Mouse (Mus musculus) thymus, adult 2 months (tissue): ENCODE results near the gene Cachd1. TPM values are rescaled to one million over a fixed set of nuclear protein-coding genes. Genes with fewer than 3 reads are reported as not detected.

Experiments used
- DNase-seq: peaks from one replicate; pipeline ENCODE4 v3.0.0; 2021
- H3K27ac ChIP-seq: fragments of 200-500 bp; 2 replicates; pipeline ENCODE4 v1.5.1; 2012; ENCODE audit warnings: low read length, control low read depth; ENCODE audit not compliant: control insufficient read depth, insufficient read depth
- H3K27me3 ChIP-seq: fragments of 200-500 bp; 2 replicates; pipeline ENCODE4 v1.6.1; 2012; ENCODE audit warnings: mild to moderate bottlenecking, low read length, moderate library complexity, mixed read lengths; ENCODE audit not compliant: control insufficient read depth, insufficient read depth
- H3K36me3 ChIP-seq: fragments of 200-500 bp; 2 replicates; pipeline ENCODE4 v1.6.1; 2012; ENCODE audit warnings: mild to moderate bottlenecking, low read length, moderate library complexity; ENCODE audit not compliant: control insufficient read depth, insufficient read depth
- H3K4me1 ChIP-seq: fragments of 200-500 bp; replicated peaks from 2 replicates; pipeline ENCODE4 v1.6.1; 2012; ENCODE audit warnings: low read length; ENCODE audit not compliant: control insufficient read depth, insufficient read depth
- H3K4me3 ChIP-seq: fragments of 200-500 bp; 2 replicates; pipeline ENCODE4 v1.5.1; 2012; ENCODE audit warnings: mild to moderate bottlenecking, low read length, control low read depth, moderate library complexity; ENCODE audit not compliant: control insufficient read depth, insufficient read depth
- CTCF ChIP-seq: fragments of 200-500 bp; IDR thresholded peaks from 2 replicates; pipeline ENCODE4 v1.5.1; 2012; ENCODE audit warnings: mild to moderate bottlenecking, control low read depth, low read length, moderate library complexity, borderline replicate concordance; ENCODE audit not compliant: control insufficient read depth, poor library complexity, insufficient read depth; ENCODE audit errors: extremely low read depth
- POLR2A ChIP-seq: fragments of 200-500 bp; IDR thresholded peaks from 2 replicates; pipeline ENCODE4 v1.6.1; 2012; ENCODE audit warnings: mild to moderate bottlenecking, low read length, control low read depth, moderate library complexity; ENCODE audit not compliant: control insufficient read depth, poor library complexity, insufficient read depth; ENCODE audit errors: extremely low read depth
- WGBS: fragments of 180-500 bp; shearing (Covaris S2); methylation state at CpG from one replicate; pipeline ENCODE4 v1.1.7; 2018; 5-methylcytosine and 5-hydroxymethylcytosine counted together
- polyA plus RNA-seq: library from polyadenylated mRNA; depleted of rRNA; stranded (reverse); fragments of >200 nt; gene quantifications from 2 replicates; pipeline ENCODE4 v1.2.3, GENCODE M21; 2012

Gene Cachd1
- polyA plus RNA-seq, 1 experiment, result 15.9 TPM

DNA sequence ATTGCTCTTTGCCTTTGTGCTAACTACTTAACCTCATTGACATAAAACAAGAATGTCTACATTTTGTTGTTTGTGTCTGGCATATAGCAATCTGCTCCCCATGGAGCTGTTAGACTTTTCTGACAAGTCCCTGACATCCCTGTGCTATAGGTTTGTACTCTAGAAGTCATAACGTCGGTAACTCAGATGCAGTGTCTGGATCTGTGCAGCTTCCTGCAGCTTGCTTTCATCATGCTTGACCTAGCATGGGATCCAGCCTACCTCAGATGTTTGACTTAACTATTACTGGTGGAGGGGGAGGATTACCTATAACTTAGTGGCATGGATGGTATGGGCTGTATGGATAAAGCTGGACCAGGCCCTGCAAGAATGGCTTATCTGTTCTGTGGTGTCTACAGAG, 117.7 kb downstream of the Cachd1 start:
- 99% methylated on average over 2 of the region's 2 CpGs for WGBS
- H3K36me3 ChIP-seq, result no peaks in the 10 kb centered on the region
- no peak overlapping the region for H3K4me3 ChIP-seq
- H3K27ac ChIP-seq, result no peak overlapping the region
- DNase-seq, result no peak
- TF ChIP-seq POLR2A (no peak), CTCF (no peak)
- H3K27me3 ChIP-seq, result no peaks in the 10 kb centered on the region
- no peaks in the 10 kb centered on the region for H3K4me1 ChIP-seq

DNA sequence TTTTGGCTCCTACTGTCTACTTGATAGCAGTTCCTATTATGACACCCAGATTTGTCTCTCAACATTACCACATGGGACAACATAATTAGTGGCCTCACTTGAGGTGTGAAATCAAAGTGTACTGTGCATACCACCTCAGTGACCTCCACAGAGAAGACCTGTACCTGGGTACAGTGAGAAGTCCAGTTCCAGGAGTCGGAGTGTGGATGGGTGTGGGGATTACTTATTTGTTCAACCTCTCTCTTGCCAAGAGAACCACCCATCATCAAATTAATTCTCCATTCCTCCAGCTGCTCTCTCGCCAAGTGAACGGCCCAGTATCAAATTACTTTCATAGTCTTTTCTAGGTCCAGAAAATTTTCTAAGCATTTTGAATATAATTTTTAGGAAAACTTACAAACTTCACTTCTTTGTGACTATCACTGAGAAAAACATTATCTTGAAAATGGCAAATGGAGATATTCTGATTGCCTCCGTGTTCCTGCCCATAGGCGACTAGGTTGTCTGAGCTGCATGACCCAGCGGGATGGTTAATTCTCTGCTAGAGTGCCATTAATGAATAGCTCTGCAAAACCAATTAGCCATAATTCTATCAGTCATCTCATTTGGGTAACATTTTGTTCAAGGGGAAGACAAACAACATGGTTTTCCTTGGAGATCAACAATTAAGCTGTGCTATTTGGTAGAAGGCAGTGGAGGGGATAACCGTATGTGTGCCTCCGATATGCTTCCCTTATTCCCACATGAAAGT, 120.0 kb downstream of the Cachd1 start:
- 98% methylated on average over 8 of the region's 8 CpGs for WGBS
- Histone ChIP-seq H3K4me1 (no peaks in the 10 kb centered on the region), H3K27me3 (no peaks in the 10 kb centered on the region), H3K4me3 (no peak overlapping the region), H3K27ac (no peak overlapping the region), H3K36me3 (no peaks in the 10 kb centered on the region)
- TF ChIP-seq POLR2A, result no peak
- no peak for TF ChIP-seq CTCF
- no peak for DNase-seq

DNA sequence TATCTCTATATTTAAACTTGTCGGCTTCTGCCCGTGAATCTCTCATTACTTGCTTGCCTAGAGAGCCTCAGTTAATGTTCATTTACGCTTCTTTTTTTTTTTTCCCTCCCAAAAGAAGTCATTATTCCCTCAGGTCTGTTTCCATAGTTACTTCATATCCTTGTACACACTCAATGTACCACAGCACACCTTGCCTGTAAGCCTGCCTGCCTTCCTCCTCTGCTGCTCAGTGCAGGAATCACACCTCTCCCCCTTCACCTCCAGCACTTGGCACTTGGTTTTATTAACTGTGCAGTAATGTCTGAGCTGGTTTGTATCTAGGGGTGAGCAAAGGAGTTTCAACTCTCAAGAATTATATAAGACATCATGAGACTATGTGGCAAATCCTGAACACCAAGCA, 121.5 kb downstream of the Cachd1 start:
- Histone ChIP-seq H3K27ac (no peak overlapping the region), H3K27me3 (no peaks in the 10 kb centered on the region), H3K36me3 (no peaks in the 10 kb centered on the region), H3K4me1 (no peaks in the 10 kb centered on the region), H3K4me3 (no peak overlapping the region)
- no peak for TF ChIP-seq CTCF
- no peak for TF ChIP-seq POLR2A
- 97% methylated on average over 3 of the region's 3 CpGs for WGBS
- DNase-seq, result no peak

DNA sequence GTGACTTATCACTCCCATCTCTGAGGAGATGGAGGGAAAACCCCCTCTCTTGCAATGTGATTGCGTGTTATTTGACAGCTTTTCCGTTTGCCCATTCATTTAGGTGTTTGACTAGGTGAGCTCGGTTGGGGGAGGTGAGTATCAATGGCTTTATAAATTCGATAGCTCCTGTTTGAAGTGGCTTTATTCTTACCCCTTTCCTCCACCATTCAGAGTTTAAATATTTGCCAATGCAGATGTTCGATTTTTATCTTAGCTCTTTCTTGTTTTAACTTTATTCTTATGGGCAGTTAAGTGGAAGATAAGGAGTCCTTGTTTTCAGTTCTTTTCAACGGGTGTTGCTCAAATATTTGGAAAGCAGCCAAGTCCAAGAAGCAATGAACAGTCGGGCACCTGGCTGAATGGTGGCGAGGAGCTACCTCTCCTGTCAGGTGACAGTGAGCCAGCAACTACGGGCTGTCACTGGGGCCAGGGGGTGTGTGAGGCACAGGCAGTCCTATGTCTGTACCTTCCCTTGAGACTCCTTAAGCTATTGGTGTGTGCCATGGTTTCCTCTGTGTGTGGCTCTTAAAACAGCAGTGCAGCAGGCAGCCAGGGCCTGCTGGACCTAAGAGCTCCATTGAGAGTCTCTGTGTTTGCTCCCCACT, 133.3 kb downstream of the Cachd1 start:
- Histone ChIP-seq H3K4me3 (no peak overlapping the region), H3K4me1 (no peaks in the 10 kb centered on the region), H3K27ac (no peak overlapping the region), H3K36me3 (no peaks in the 10 kb centered on the region), H3K27me3 (no peaks in the 10 kb centered on the region)
- TF ChIP-seq CTCF, result no peak
- no peak for TF ChIP-seq POLR2A
- 64% methylated on average over 9 of the region's 9 CpGs for WGBS
- DNase-seq, result no peak

DNA sequence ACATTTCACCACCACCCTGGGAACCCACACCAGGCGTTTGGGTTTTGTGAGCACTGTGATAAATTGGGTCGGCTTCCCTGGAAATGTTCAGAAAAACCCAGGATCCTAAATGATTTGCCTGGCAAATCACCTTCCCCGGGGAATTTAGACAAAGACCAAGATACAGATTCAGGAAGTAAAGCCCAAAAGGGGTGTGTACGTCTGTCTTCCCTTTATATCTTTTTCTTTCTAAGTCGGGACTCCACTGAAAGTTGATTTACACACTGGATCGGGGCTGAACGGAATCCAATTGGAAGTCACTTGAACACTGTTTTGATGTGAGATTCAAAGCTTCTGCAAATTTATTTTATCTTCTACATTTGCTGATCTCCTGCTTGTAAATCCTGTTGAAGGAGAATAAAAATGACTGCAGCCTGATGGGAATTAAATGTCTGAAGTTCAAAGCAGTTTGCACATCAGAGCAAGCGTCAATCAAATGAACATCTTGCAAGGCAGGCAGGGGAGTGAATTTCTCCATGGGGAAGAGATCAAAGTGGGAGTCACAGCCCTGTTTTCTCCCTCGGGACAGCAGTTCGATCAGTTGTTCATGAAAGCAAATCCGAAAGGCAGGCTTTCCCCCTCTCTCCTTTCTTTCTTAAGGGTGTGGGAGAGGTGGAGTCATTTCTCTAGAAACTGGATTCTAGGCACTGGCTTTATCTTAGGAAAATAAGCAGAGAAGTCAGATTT, 134.3 kb downstream of the Cachd1 start:
- no peak for DNase-seq
- Histone ChIP-seq H3K4me3 (no peak overlapping the region), H3K36me3 (no peaks in the 10 kb centered on the region), H3K4me1 (no peaks in the 10 kb centered on the region), H3K27me3 (no peaks in the 10 kb centered on the region), H3K27ac (no peak overlapping the region)
- 78% methylated on average over 11 of the region's 11 CpGs for WGBS
- TF ChIP-seq CTCF (no peak), POLR2A (no peak)

DNA sequence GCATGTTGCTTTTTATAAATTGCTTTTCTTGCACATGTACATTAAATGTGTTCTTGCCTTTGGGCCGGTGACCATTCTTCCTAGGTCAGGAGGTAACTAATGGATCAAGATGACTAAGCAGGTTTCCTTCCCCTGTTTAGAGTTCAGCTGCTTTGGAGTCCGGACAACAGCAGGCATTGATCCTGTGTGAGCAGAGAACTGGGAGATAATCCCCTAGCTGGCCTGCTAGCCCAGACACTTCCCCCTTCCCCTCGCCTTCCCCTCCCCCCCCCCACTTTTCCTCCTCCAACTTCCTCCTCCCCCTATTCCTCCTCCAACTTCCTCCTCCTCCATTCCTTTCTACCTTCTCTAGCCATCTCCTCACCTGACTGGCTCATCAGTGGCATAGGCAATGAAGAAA, 135.2 kb downstream of the Cachd1 start:
- DNase-seq, result no peak
- 48% methylated on average over 3 of the region's 3 CpGs for WGBS

More for the DNA sequence above, 135.2 kb downstream of the Cachd1 start:
- no peaks in the 10 kb centered on the region for H3K27me3 ChIP-seq
- no peak overlapping the region for H3K4me3 ChIP-seq
- TF ChIP-seq CTCF (no peak), POLR2A (no peak)
- H3K36me3 ChIP-seq, result no peaks in the 10 kb centered on the region
- no peak overlapping the region for H3K27ac ChIP-seq
- no peaks in the 10 kb centered on the region for H3K4me1 ChIP-seq
